Mouse (Mus musculus): ENCODE measurements around the gene Ano3. TPM values are rescaled to one million over a fixed set of nuclear protein-coding genes. Genes with fewer than 3 reads are reported as not detected.

Ano3 gene
- polyA plus RNA-seq, 2 experiments, result under 0.01 TPM; not detected in 1

- Histone ChIP-seq H3K4me1 (replicated peaks; ENCODE audit: control insufficient read depth in 2 of 2, insufficient read depth in 2 of 2, low read length in 1 of 2) (no peaks in the 10 kb centered on the region), H3K9me3 (ENCODE audit: control insufficient read depth, low read length) (no peaks in the 10 kb centered on the region), H3K27ac (no peak overlapping the region), H3K36me3 (replicated peaks; ENCODE audit: control insufficient read depth, insufficient read depth, low read depth) (no peaks in the 10 kb centered on the region), H3K4me3 (ENCODE audit: insufficient read depth in 1 of 2, low read depth in 2 of 2, low read length in 2 of 2) (0 out of 4 replicates have a peak overlapping the region, but pooled peaks of 1 of the 2 experiments have one; percentile 13), H3K4me2 (ENCODE audit: low read depth) (no peak overlapping the region), H3K27me3 (ENCODE audit: control insufficient read depth, insufficient read depth, low read length) (no peaks in the 10 kb centered on the region), H3K9ac (replicated peaks) (no peak overlapping the region)
- ATAC-seq (ENCODE audit: insufficient read depth) (peak; percentile 47; the same call in 1 of the 2 replicates), DNase-seq (ENCODE audit: low read depth in 3 of 3, low spot score in 3 of 3) (no peak)
- TF ChIP-seq CTCF (IDR thresholded peaks at IDR 0.05; ENCODE audit: low read depth) (no peak), EP300 (IDR thresholded peaks at IDR 0.05; ENCODE audit: low read depth) (no peak)
- WGBS (ENCODE audit: insufficient replicate concordance), result 15% methylated on average over 20 of the region's 20 CpGs
Observed at GRCm38 (mm10) chr2:110949679-110950431, 868 bp downstream of the Ano3 start.

GRCm38 (mm10) chr2:110945171-110945570, 5.6 kb downstream of the Ano3 start:
- Histone ChIP-seq H3K4me1 (replicated peaks; ENCODE audit: control insufficient read depth in 2 of 2, insufficient read depth in 2 of 2, low read length in 1 of 2) (no peaks in the 10 kb centered on the region), H3K36me3 (replicated peaks; ENCODE audit: control insufficient read depth, insufficient read depth, low read depth) (no peaks in the 10 kb centered on the region), H3K9me3 (ENCODE audit: control insufficient read depth, low read length) (no peaks in the 10 kb centered on the region), H3K27me3 (ENCODE audit: control insufficient read depth, insufficient read depth, low read length) (no peaks in the 10 kb centered on the region), H3K27ac (no peak overlapping the region), H3K4me2 (ENCODE audit: low read depth) (no peak overlapping the region), H3K9ac (replicated peaks) (no peak overlapping the region), H3K4me3 (ENCODE audit: insufficient read depth in 1 of 2, low read depth in 2 of 2, low read length in 2 of 2) (no peak overlapping the region)
- DNase-seq (ENCODE audit: low read depth in 3 of 3, low spot score in 3 of 3) (no peak), ATAC-seq (ENCODE audit: insufficient read depth) (no peak)
- 33% methylated on average over 1 of the region's 1 CpGs for WGBS (ENCODE audit: insufficient replicate concordance)
- TF ChIP-seq EP300 (IDR thresholded peaks at IDR 0.05; ENCODE audit: low read depth), result no peak

- ATAC-seq (ENCODE audit: insufficient read depth) (no peak), DNase-seq (ENCODE audit: low read depth in 3 of 3, low spot score in 3 of 3) (no peak)
- no peaks in the 10 kb centered on the region for H3K9me3 ChIP-seq (ENCODE audit: control insufficient read depth, low read length)
- TF ChIP-seq EP300 (IDR thresholded peaks at IDR 0.05; ENCODE audit: low read depth), result no peak
- TF ChIP-seq CTCF (IDR thresholded peaks at IDR 0.05; ENCODE audit: low read depth), result no peak
- no peak overlapping the region for H3K9ac ChIP-seq (replicated peaks)
- H3K27ac ChIP-seq, result no peak overlapping the region
- H3K27me3 ChIP-seq (ENCODE audit: control insufficient read depth, insufficient read depth, low read length), result no peaks in the 10 kb centered on the region
- H3K4me2 ChIP-seq (ENCODE audit: low read depth), result no peak overlapping the region
- H3K4me1 ChIP-seq (replicated peaks; ENCODE audit: control insufficient read depth in 2 of 2, insufficient read depth in 2 of 2, low read length in 1 of 2), result no peaks in the 10 kb centered on the region
- H3K4me3 ChIP-seq (ENCODE audit: insufficient read depth in 1 of 2, low read depth in 2 of 2, low read length in 2 of 2), result no peak overlapping the region
- H3K36me3 ChIP-seq (replicated peaks; ENCODE audit: control insufficient read depth, insufficient read depth, low read depth), result no peaks in the 10 kb centered on the region
Observed at GRCm38 (mm10) chr2:110935691-110936090, 15.0 kb downstream of the Ano3 start.

GRCm38 (mm10) chr2:110929126-110929525, 21.6 kb downstream of the Ano3 start:
- TF ChIP-seq EP300 (IDR thresholded peaks at IDR 0.05; ENCODE audit: low read depth) (no peak), CTCF (IDR thresholded peaks at IDR 0.05; ENCODE audit: low read depth) (no peak)
- DNase-seq (ENCODE audit: low read depth in 3 of 3, low spot score in 3 of 3), result no peak
- Histone ChIP-seq H3K27me3 (ENCODE audit: control insufficient read depth, insufficient read depth, low read length) (no peaks in the 10 kb centered on the region), H3K9me3 (ENCODE audit: control insufficient read depth, low read length) (no peaks in the 10 kb centered on the region), H3K4me1 (replicated peaks; ENCODE audit: control insufficient read depth in 2 of 2, insufficient read depth in 2 of 2, low read length in 1 of 2) (no peaks in the 10 kb centered on the region), H3K36me3 (replicated peaks; ENCODE audit: control insufficient read depth, insufficient read depth, low read depth) (no peaks in the 10 kb centered on the region), H3K9ac (replicated peaks) (no peak overlapping the region), H3K4me3 (ENCODE audit: insufficient read depth in 1 of 2, low read depth in 2 of 2, low read length in 2 of 2) (no peak overlapping the region), H3K4me2 (ENCODE audit: low read depth) (no peak overlapping the region), H3K27ac (no peak overlapping the region)
- ATAC-seq (ENCODE audit: insufficient read depth), result no peak

- no peak overlapping the region for H3K4me2 ChIP-seq (ENCODE audit: low read depth)
- TF ChIP-seq CTCF (IDR thresholded peaks at IDR 0.05; ENCODE audit: low read depth) (no peak), EP300 (IDR thresholded peaks at IDR 0.05; ENCODE audit: low read depth) (no peak)
- H3K9ac ChIP-seq (replicated peaks), result no peak overlapping the region
- no peaks in the 10 kb centered on the region for H3K4me1 ChIP-seq (replicated peaks; ENCODE audit: control insufficient read depth in 2 of 2, insufficient read depth in 2 of 2, low read length in 1 of 2)
- H3K4me3 ChIP-seq (ENCODE audit: insufficient read depth in 1 of 2, low read depth in 2 of 2, low read length in 2 of 2), result no peak overlapping the region
- no peaks in the 10 kb centered on the region for H3K27me3 ChIP-seq (ENCODE audit: control insufficient read depth, insufficient read depth, low read length)
- WGBS (ENCODE audit: insufficient replicate concordance), result 48% methylated on average over 2 of the region's 2 CpGs
- H3K36me3 ChIP-seq (replicated peaks; ENCODE audit: control insufficient read depth, insufficient read depth, low read depth), result no peaks in the 10 kb centered on the region
- no peak overlapping the region for H3K27ac ChIP-seq
- DNase-seq (ENCODE audit: low read depth in 3 of 3, low spot score in 3 of 3), result no peak
- no peaks in the 10 kb centered on the region for H3K9me3 ChIP-seq (ENCODE audit: control insufficient read depth, low read length)
- ATAC-seq (ENCODE audit: insufficient read depth), result no peak
Observed at GRCm38 (mm10) chr2:110909506-110909905, 41.2 kb downstream of the Ano3 start.
